Mouse (Mus musculus) urinary bladder, adult 2 months (tissue): ENCODE measurements around the gene Snrpd2. TPM values are rescaled to one million over a fixed set of nuclear protein-coding genes. Genes with fewer than 3 reads are reported as not detected.
A peak's percentile ranks its signal among the peaks of the same experiment; 100 is the strongest.

Source experiments
- DNase-seq: peaks from one replicate; pipeline ENCODE4 v3.0.0; 2022; ENCODE audit warnings: low spot score
- polyA plus RNA-seq: library from polyadenylated mRNA; depleted of rRNA; stranded (reverse); fragments of >200 nt; gene quantifications from 2 replicates; pipeline ENCODE4 v1.2.3, GENCODE M21; 2012; rRNA removed

Snrpd2 gene
- polyA plus RNA-seq, 1 experiment, result 122 TPM

DNA sequence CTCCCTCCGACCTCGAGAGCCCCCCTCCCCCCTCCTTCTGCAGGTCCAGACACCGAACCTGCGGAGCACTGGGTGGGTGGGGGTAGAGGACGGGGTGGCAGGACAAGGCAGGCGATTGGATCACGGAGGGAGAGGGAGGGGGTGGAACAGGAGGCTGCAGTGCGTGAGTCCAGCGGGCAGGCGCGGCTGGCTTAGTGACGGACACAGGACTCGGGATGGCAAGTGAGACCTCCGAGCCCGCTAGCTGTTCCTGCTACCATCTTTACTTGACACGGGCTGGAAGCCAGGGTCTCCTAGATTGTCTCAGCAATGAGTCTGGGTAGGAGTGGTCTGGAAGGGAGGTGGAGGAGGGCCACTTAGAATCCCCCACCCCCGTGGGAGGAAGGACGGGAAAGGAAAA lies 28.5 kb downstream of the Snrpd2 start:
- no peak for DNase-seq

DNA sequence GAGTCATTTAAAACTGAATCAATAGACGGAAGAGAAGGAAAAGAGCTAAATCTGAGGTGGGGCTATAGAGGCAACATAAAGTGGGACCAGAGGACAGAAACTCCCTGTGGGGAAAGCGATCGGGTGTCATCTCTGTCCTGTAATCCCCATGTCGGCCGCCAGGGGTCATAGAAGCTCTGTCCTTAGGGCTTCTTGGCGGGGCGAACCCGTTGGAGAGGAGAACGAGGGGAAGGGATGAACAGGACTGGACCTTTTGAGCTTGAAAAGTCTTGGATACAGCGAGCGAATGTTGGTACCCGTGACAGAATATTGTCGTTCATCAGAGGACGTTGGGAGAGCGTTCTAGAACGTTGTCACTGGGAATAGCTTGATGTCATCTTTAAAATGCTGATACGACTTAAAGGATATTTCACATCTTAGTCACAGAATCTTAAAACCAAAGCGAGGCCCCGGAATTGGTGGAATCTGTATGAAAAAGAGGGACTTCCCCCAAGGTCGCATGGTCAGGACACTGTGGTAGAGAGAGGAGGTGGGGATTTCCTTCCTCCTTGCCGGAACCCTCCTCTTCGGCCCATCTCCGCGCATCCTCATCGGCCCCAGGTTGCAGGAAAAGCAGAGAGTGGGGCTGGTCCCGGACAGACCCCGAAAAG lies 29.0 kb downstream of the Snrpd2 start:
- peak; percentile 67 for DNase-seq

DNA sequence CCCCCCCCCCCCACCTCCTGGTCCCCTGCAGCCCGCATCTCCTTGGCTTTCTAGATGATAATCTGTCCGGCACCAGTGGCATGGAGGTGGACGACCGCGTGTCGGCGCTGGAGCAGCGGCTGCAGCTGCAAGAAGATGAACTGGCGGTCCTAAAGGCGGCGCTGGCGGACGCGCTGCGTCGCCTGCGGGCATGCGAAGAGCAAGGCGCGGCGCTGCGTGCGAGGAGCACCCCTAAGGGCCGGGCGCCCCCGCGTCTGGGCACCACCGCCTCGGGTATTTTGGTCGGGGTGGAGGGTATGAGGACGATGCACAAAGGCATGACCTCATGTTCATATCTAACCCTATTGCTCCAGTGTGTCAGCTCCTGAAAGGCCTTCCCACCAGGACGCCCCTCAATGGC lies 29.7 kb downstream of the Snrpd2 start:
- no peak for DNase-seq

DNA sequence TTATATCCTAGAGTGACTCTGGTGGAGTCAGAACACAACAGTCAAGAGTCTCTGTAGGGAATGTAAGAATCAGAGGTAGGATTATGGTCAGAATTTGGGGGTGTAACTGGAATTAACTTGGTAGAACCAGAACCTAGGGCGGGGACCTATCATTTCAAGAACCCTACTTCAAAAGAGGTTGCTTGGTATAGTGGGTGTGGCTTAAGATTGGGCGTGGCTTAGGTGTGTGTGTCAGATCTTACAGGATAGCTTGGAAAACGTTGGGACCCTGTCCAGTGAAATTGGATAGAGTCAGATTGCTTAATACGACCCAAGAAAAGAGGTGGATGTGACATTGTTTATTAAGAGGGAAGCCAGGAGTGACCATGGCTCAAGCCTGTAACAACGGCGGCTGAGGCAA lies 30.4 kb downstream of the Snrpd2 start:
- DNase-seq, result no peak

DNA sequence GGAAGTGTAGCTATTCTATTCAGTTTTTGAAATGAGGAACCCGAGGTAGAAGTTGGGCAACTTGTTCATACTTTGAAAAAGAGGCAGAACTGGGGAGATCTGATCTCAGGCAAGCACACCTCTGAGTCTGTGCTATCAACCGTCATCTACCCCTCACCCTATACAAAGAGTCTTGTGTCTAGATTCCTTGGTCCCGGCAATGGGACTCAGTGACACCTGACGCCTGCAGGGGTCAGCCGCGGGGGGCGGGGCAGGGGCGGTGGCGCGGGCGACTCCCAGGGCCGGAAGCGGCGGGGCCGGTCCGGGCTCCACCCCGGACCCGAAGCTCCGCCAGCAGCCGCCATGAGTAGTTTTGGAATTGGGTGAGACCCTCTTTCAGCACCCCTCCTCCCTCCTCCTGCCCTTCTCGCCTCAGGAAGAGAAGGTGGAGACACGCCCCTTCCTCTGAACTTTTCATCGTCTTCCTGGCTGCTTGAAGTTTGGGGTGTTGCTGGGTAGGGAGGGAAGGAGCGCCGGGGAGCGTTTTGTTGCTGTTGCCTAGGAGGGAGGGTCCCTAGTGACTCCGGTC lies 31.4 kb downstream of the Snrpd2 start:
- DNase-seq, result no peak

DNA sequence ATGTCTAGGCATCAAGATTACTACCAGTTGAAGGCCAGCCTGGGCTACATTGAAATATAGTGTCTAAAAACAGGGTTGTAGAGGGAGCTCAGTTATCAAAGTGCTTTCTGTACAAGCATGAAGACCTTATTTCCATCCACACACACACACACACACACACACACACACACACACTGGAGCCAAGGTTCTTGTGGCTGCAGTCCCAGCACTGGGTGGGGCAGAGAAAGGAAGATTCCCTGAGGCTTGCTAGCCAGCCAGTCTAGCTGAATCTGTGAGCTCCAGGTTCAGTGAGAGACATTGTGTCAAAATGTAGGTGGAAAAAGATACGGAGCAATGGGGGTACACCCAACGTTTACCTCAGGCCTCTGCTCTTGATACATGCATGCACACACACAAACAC lies 34.7 kb downstream of the Snrpd2 start:
- DNase-seq, result no peak

DNA sequence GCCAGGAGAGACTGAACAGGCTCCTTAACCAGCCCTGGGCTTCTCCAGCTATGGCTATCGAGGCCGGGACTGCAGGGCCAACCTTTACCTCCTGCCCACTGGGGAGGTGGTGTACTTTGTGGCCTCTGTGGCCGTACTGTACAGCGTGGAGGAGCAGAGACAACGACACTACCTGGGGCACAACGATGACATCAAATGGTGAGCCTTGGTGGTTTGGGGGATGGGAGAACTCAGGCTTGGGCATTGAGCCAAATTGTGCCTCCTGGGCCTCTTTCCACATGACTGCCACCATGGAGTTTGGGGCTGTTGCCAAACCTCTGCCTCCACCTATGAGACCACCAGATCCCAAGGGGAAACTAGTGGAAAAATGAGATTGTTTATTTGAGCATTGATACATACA lies 35.2 kb downstream of the Snrpd2 start:
- DNase-seq, result no peak

DNA sequence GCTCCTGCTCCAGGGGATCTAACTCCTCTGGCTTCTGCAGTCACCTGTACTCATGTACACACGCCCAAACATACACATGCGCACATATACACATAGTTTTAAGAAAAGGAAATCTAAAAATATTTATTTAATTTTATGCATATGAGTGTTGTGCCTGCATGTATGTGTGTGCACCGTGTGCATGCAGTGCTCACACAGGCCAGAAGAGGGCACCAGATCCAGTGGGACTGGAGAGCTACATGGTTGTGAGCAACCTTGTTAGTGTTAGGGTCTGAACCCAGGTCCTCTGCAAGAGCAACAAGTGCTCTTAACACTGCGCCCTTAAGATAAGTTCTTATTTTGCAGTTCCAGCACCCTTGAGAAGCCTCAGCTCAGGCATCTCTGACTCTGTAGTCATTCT lies 45.2 kb downstream of the Snrpd2 start:
- no peak for DNase-seq

DNA sequence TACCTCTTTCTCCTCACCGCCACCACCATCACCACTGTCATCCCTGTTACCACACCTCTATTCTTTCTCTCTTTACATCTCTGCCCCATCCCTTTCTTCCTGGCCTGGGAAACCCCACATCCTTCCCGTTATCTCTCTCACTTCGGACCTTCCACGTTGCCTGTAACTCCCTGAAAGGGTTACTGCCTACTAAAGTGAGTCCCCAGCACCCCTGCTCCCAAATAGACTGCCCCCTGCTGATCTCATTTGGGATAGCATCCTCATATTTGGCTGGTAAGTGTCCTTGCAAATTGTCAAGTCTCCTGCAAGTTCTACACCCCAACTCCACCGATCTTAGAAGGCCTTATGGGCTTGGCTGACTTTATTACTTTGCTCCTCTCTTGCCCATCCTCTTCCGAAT lies 47.2 kb downstream of the Snrpd2 start:
- no peak for DNase-seq

DNA sequence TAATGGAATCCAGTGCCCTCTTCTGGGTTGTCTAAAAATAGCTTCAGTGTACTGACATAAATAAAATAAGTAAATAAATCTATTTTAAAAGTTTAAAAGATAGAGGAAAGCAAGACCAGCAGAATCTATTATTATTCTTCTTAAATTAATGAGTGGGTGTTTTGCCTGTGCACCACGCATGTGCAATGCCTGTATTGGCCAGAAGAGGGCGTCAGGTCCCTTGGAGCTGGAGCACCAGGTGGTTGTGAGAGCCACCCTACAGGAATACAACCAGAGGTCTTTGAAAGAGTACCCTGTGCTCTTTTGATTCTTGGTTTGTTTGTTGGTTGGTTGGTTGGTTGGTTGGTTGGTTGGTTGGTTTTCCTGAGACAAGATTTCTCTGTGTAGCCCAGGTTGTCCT lies 48.5 kb downstream of the Snrpd2 start:
- DNase-seq, result no peak

DNA sequence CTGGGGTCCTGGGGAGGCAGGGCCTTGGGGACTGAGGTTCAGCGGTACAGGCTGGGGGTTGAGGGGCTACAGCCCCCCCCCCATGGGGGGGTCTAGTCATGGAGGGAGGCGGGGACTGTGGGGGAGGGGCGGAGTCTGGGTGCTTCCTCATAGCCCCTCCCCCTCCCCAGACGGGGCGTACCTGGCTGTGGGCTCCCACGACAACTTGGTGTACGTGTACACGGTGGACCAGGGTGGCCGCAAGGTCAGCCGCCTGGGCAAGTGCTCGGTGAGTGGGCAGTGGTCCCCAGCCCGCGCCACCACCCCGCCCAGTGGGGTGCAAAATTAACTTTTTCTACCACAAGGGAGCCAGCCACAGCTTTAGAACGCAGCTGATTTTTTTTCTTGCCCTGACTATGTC lies 52.1 kb downstream of the Snrpd2 start:
- no peak for DNase-seq

DNA sequence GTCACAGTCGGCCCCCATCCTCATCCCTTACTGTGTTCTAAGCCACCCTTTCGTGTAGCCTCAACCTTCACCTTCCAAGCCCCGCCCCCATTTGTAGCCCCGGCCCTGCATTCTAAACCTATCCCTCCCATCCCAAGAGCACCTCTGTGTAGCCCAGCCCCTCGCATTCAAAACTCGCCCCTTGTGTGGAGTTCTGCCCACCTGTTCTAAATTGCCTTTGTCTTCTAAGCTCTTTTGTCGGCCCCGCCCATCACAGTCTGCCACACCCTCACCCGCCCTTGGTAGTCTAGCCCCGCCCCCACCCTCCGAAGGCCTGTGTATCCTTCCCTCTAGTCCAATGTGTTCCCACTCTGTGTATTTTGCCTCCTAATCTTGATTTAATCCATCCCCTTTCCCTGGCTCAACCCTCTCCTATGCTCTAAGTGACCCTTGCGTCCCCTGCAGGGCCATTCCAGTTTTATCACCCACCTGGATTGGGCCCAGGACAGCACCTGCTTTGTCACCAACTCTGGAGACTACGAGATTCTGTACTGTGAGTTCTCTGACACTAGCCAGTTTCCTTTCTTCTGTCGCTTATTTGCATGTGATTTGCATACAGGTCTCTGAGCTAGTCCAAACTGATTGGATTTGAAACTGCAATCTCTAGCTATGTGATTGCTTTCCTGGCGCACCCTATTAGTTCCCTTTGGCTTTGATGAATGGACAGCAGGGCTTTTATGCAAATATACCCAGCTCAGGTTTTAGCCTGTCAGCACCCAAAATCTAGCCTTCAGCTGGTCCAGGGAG lies 52.7 kb downstream of the Snrpd2 start:
- DNase-seq, result no peak

Other genes with a start within 250 kb of the Snrpd2 start
- gene Ccdc61, start 239.3 kb upstream of the Snrpd2 start, polyA plus RNA-seq, result 26.9 and 31.4 TPM in 2 replicates
- gene Nova2, start 223.8 kb upstream of the Snrpd2 start, polyA plus RNA-seq, result 0.48 and 1.0 TPM in 2 replicates
- gene Nanos2, start 162.3 kb upstream of the Snrpd2 start, polyA plus RNA-seq, result 0.04 TPM in 1 of 2 replicates, not detected in the other
- 7.5 and 9.5 TPM in 2 replicates for gene Mypop, start 158.5 kb upstream of the Snrpd2 start, polyA plus RNA-seq
- gene Irf2bp1, start 145.7 kb upstream of the Snrpd2 start, polyA plus RNA-seq, result 15.8 and 20.3 TPM in 2 replicates
- 0.04 TPM in 1 of 2 replicates, not detected in the other for gene Foxa3, start 126.2 kb upstream of the Snrpd2 start, polyA plus RNA-seq
- 35.0 and 43.7 TPM in 2 replicates for gene Sympk, start 125.3 kb upstream of the Snrpd2 start, polyA plus RNA-seq
- gene Rsph6a, start 95.0 kb upstream of the Snrpd2 start, polyA plus RNA-seq, result 0.03 TPM in 1 of 2 replicates, not detected in the other
- gene Dmwd, start 73.5 kb upstream of the Snrpd2 start, polyA plus RNA-seq, result 44.9 and 46.4 TPM in 2 replicates
- gene Dmpk, start 65.9 kb upstream of the Snrpd2 start, polyA plus RNA-seq, result 525 and 848 TPM in 2 replicates
- 59.1 and 60.2 TPM in 2 replicates for gene Six5, start 55.1 kb upstream of the Snrpd2 start, polyA plus RNA-seq
- gene Gm4969, start 31.4 kb upstream of the Snrpd2 start, polyA plus RNA-seq, result 0.13 and 0.40 TPM in 2 replicates
- 7.2 and 7.7 TPM in 2 replicates for gene Fbxo46, start 29.9 kb upstream of the Snrpd2 start, polyA plus RNA-seq
- 11.1 and 13.1 TPM in 2 replicates for gene Qpctl, start 431 bp upstream of the Snrpd2 start, polyA plus RNA-seq
- gene Gipr, start 16.4 kb downstream of the Snrpd2 start, polyA plus RNA-seq, result 0.09 and 0.28 TPM in 2 replicates
- 58.3 and 61.8 TPM in 2 replicates for gene Eml2, start 26.7 kb downstream of the Snrpd2 start, polyA plus RNA-seq
- 13.5 and 14.3 TPM in 2 replicates for gene Gpr4, start 62.8 kb downstream of the Snrpd2 start, polyA plus RNA-seq
- gene Opa3, start 78.6 kb downstream of the Snrpd2 start, polyA plus RNA-seq, result 18.1 and 19.4 TPM in 2 replicates
- 133 and 146 TPM in 2 replicates for gene Vasp, start 122.1 kb downstream of the Snrpd2 start, polyA plus RNA-seq
- 0.04 and 0.29 TPM in 2 replicates for gene Ppm1n, start 130.3 kb downstream of the Snrpd2 start, polyA plus RNA-seq
- 36.2 and 45.7 TPM in 2 replicates for gene Rtn2, start 132.9 kb downstream of the Snrpd2 start, polyA plus RNA-seq
- 1.5 and 2.6 TPM in 2 replicates for gene Fosb, start 160.3 kb downstream of the Snrpd2 start, polyA plus RNA-seq
- 42.3 and 47.5 TPM in 2 replicates for gene Ercc1, start 195.1 kb downstream of the Snrpd2 start, polyA plus RNA-seq
- gene Cd3eap, start 209.8 kb downstream of the Snrpd2 start, polyA plus RNA-seq, result 8.9 and 9.8 TPM in 2 replicates
- gene Ppp1r13l, start 210.0 kb downstream of the Snrpd2 start, polyA plus RNA-seq, result 16.5 and 19.6 TPM in 2 replicates
- gene Ercc2, start 232.3 kb downstream of the Snrpd2 start, polyA plus RNA-seq, result 23.8 and 24.5 TPM in 2 replicates